Mouse (Mus musculus) liver, postnatal 0 days (tissue): ENCODE measurements at regions not wholly inside any gene's neighbourhood (a gene's known extent, or its start where the extent isn't known, plus 50 kb on each side); places are given as distances from the start of the nearest gene placed in this dataset.

Source experiments
- ATAC-seq: fragments of 200-750 bp; cut with Nextera tagmentation; 2 replicates; pipeline ENCODE4 v1.8.0; 2017; ENCODE audit warnings: mild to moderate bottlenecking, moderate library complexity
- DNase-seq: peaks from one replicate; pipeline ENCODE4 v3.0.0-alpha.2; 2016
- H3K27ac ChIP-seq: fragments of 300-500 bp; sonication (generic); 2 replicates; pipeline ENCODE4 v1.5.1; 2014; ENCODE audit warnings: antibody characterized with exemption, moderate library complexity, mild to moderate bottlenecking, low read depth
- H3K27me3 ChIP-seq: fragments of 300-500 bp; sonication (generic); 2 replicates; pipeline ENCODE4 v1.6.1; 2014; ENCODE audit warnings: low read length, control low read depth, mixed read lengths; ENCODE audit not compliant: insufficient read depth
- H3K36me3 ChIP-seq: fragments of 300-500 bp; sonication (generic); replicated peaks from 2 replicates; pipeline ENCODE4 v1.6.1; 2014; ENCODE audit warnings: mild to moderate bottlenecking, control low read depth, low read length, moderate library complexity, mixed read lengths; ENCODE audit not compliant: insufficient read depth
- H3K4me1 ChIP-seq: fragments of 300-500 bp; sonication (generic); 2 replicates; pipeline ENCODE4 v1.6.1; 2014; ENCODE audit warnings: antibody characterized with exemption, mild to moderate bottlenecking, control low read depth; ENCODE audit not compliant: insufficient read depth
- H3K4me2 ChIP-seq: fragments of 300-500 bp; sonication (generic); 2 replicates; pipeline ENCODE4 v1.6.1; 2014; ENCODE audit warnings: low read depth, mild to moderate bottlenecking, low read length, moderate library complexity, mixed read lengths
- H3K4me3 ChIP-seq: fragments of 300-500 bp; sonication (generic); 2 replicates; pipeline ENCODE4 v1.5.1; 2014; ENCODE audit warnings: low read depth, low read length
- H3K9ac ChIP-seq: fragments of 300-500 bp; sonication (generic); replicated peaks from 2 replicates; pipeline ENCODE4 v1.6.1; 2014; ENCODE audit warnings: mild to moderate bottlenecking, moderate library complexity
- H3K9me3 ChIP-seq: fragments of 300-500 bp; sonication (generic); 2 replicates; pipeline ENCODE4 v1.6.1; 2016; ENCODE audit warnings: mild to moderate bottlenecking, control low read depth, low read length, mixed read lengths
- CTCF ChIP-seq: sonication (generic); IDR thresholded peaks from 2 replicates; pipeline ENCODE4 v1.5.1; 2016; ENCODE audit warnings: antibody characterized with exemption, low read depth
- EP300 ChIP-seq: IDR thresholded peaks from 2 replicates; pipeline ENCODE4 v1.6.1; 2016; ENCODE audit warnings: antibody characterized with exemption, low read depth, mild to moderate bottlenecking
- WGBS: fragments of 180-500 bp; shearing (Covaris S2); extraction: QIAGEN DNeasy Blood & Tissue Kit; methylation state at CpG from one replicate; pipeline ENCODE4 v1.1.7; 2014; ENCODE audit not compliant: insufficient replicate concordance; 5-methylcytosine and 5-hydroxymethylcytosine counted together

GRCm38 (mm10) chr3:34411915-34412306, 238.3 kb upstream of the Sox2 start:
- no peak for DNase-seq
- TF ChIP-seq EP300 (no peak), CTCF (no peak)
- 63% methylated on average over 3 of the region's 3 CpGs for WGBS
- H3K27ac ChIP-seq, result no peak overlapping the region
- no peak overlapping the region for H3K4me3 ChIP-seq
- no peaks in the 10 kb centered on the region for H3K4me1 ChIP-seq
- H3K4me2 ChIP-seq, result no peak overlapping the region
- H3K36me3 ChIP-seq, result no peaks in the 10 kb centered on the region
- no peaks in the 10 kb centered on the region for H3K27me3 ChIP-seq
- ATAC-seq, result no peak
- no peaks in the 10 kb centered on the region for H3K9me3 ChIP-seq
- H3K9ac ChIP-seq, result no peak overlapping the region

DNA sequence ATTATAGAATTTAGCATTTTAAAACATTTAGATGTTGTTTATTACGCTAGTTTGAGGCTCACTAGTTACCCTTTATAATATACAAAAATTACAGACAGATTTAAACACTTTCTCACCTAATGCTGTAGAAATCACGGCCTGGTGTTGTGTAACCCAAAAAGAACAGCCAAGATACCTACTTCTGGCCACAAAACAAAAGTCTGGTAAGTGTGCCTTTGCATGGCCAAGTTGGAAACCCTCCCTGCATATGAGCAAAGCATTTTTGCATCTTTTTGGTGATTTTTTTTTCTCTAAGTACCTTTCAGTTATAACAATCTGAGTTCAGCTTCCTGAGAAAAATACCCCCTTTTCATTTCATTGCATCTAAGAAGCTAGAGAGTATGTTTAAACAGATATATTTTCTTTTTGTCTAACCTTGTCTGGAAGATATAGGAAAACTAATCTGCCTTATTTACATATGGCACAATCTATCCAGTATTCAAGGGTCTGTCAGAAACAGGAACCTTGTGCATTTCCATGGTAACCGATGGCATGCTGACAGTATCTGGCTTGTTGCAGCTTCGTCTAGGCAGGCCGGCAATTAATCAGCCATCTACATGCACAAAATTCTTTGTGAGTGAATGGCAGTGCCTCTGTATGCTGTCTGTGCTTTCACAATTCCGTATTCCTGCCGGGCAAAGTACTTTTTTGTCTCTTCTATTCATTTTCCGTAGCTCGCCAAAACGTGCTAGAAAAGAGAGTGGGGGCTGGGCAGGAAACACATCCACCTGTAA, 238.9 kb upstream of the Sox2 start:
- H3K27me3 ChIP-seq, result no peaks in the 10 kb centered on the region
- ATAC-seq (no peak), DNase-seq (no peak)
- no peak overlapping the region for H3K9ac ChIP-seq
- H3K36me3 ChIP-seq, result no peaks in the 10 kb centered on the region
- H3K4me3 ChIP-seq, result no peak overlapping the region
- no peak for TF ChIP-seq CTCF
- TF ChIP-seq EP300, result no peak
- no peaks in the 10 kb centered on the region for H3K9me3 ChIP-seq
- H3K4me2 ChIP-seq, result no peak overlapping the region
- H3K4me1 ChIP-seq, result no peaks in the 10 kb centered on the region
- WGBS, result 61% methylated on average over 10 of the region's 10 CpGs
- no peak overlapping the region for H3K27ac ChIP-seq

DNA sequence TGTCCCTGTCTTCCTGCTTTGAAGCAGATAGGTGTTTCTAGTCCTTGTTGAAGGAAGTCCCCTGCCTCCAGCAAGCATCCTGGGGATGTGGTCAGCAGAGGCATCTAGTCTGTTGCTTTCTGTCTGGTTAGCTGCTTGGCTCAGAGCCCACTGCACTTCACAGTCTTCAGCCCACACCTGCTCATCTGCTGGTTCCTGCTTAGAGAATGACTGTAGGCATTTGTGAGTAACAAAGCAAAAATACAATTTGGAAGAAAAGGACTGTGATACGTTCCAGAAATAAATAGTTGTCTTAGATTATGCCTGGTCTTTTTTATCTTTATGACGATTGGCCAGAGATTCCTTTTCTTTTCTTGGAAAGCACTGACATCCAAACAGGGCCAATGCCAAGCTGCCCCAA, 246.6 kb upstream of the Sox2 start:
- H3K9me3 ChIP-seq, result no peaks in the 10 kb centered on the region
- no peak overlapping the region for H3K27ac ChIP-seq
- H3K4me1 ChIP-seq, result no peaks in the 10 kb centered on the region
- DNase-seq, result no peak
- no peaks in the 10 kb centered on the region for H3K36me3 ChIP-seq
- ATAC-seq, result no peak
- no peak overlapping the region for H3K4me3 ChIP-seq
- TF ChIP-seq EP300, result no peak
- no peak for TF ChIP-seq CTCF
- WGBS, result 75% methylated on average over 2 of the region's 2 CpGs
- H3K27me3 ChIP-seq, result no peaks in the 10 kb centered on the region
- H3K4me2 ChIP-seq, result no peak overlapping the region
- H3K9ac ChIP-seq, result no peak overlapping the region

GRCm38 (mm10) chr3:34391275-34391674, 258.9 kb upstream of the Sox2 start:
- Histone ChIP-seq H3K4me2 (no peak overlapping the region), H3K27me3 (no peaks in the 10 kb centered on the region), H3K36me3 (no peaks in the 10 kb centered on the region), H3K4me3 (no peak overlapping the region), H3K9ac (no peak overlapping the region), H3K4me1 (no peaks in the 10 kb centered on the region), H3K9me3 (no peaks in the 10 kb centered on the region), H3K27ac (no peak overlapping the region)
- TF ChIP-seq CTCF, result no peak
- TF ChIP-seq EP300, result no peak
- 70% methylated on average over 2 of the region's 2 CpGs for WGBS
- ATAC-seq (no peak), DNase-seq (no peak)

DNA sequence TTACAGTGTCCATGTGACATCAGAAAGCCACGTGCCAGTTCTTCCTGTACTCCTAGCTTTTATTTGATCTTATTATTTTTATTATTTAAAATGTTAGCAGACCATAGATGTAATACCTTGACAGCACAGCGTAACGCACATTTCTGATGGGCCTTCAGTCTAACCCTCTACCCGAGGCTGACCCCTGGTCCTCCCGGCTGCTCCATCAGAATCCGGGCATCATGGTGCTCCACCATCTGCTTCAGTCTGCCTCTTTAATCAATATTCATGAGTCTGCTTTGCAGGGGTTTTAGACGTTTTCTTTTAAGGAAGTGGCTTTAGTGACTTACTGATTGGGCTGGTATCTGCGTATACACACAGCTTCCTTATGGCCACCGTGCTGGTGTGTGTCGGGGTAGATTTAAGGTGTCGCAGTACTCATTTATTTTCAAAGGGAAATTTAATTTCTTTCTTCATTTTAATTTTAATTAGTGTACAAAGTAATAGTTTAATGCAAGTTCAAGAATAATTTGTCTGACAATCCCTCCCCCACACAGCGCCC, 265.2 kb upstream of the Sox2 start:
- DNase-seq (no peak), ATAC-seq (no peak)
- H3K27ac ChIP-seq, result no peak overlapping the region
- H3K36me3 ChIP-seq, result no peaks in the 10 kb centered on the region
- H3K9me3 ChIP-seq, result no peaks in the 10 kb centered on the region
- H3K4me1 ChIP-seq, result no peaks in the 10 kb centered on the region
- TF ChIP-seq EP300 (no peak), CTCF (no peak)
- H3K4me3 ChIP-seq, result no peak overlapping the region
- no peak overlapping the region for H3K4me2 ChIP-seq
- 59% methylated on average over 12 of the region's 12 CpGs for WGBS
- no peaks in the 10 kb centered on the region for H3K27me3 ChIP-seq
- no peak overlapping the region for H3K9ac ChIP-seq

DNA sequence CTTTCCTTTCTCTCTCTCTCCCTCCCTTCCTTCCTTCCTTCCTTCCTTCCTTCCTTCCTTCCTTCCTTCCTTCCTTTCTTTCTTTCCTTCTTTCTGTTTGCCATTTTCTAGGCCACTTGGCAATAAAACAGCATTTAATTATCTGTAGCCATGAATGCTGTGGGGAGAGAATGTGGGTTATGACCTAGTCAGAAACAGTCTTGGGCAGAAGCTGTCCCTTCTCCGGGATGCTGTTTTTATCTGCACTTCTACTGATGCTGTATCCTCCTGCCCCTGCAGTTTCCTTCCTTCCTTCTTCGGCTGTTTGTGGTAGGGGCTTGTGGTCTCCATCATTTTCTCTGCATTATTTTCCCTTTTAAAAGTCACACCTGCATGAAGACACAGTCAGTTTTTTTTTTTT, 272.3 kb upstream of the Sox2 start:
- no peak for ATAC-seq
- H3K36me3 ChIP-seq, result no peaks in the 10 kb centered on the region

More for the DNA sequence above, 272.3 kb upstream of the Sox2 start:
- Histone ChIP-seq H3K9ac (no peak overlapping the region), H3K4me3 (no peak overlapping the region), H3K27ac (no peak overlapping the region), H3K4me2 (no peak overlapping the region), H3K4me1 (no peaks in the 10 kb centered on the region), H3K27me3 (no peaks in the 10 kb centered on the region), H3K9me3 (no peaks in the 10 kb centered on the region)
- no peak for DNase-seq
- 16% methylated on average over 2 of the region's 2 CpGs for WGBS
- no peak for TF ChIP-seq EP300
